Mouse (Mus musculus): ENCODE measurements around the gene Btnl1.

DNA sequence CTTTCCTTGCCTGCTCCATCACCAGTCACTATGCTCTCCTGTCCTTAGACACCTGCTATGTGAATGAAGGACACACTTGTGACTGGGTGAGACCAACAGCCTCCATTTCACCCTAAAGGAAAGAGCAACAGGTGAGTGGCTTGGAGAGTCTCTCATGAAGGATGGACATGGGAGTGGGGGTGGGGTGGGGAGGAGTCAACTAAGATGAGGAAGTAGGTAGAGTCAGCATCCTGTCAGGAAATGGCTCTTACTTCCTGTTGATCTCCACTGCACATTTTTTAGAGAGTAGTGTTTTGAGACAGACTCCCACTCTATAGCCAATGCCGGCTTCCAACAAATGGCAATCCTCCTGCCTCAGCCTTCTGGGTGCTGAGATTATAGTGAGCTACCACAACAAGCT is 22.0 kb upstream of the Btnl1 start:
- TF ChIP-seq CTCF (IDR thresholded peaks at IDR 0.05; ENCODE audit: low read depth, low read length): no peak
- no peak for TF ChIP-seq POLR2A (IDR thresholded peaks at IDR 0.05; ENCODE audit: insufficient read depth, low read length)
- no peak for TF ChIP-seq EP300 (IDR thresholded peaks at IDR 0.05; ENCODE audit: insufficient read depth, low read depth, low read length)
